In the genomic region with DNA sequence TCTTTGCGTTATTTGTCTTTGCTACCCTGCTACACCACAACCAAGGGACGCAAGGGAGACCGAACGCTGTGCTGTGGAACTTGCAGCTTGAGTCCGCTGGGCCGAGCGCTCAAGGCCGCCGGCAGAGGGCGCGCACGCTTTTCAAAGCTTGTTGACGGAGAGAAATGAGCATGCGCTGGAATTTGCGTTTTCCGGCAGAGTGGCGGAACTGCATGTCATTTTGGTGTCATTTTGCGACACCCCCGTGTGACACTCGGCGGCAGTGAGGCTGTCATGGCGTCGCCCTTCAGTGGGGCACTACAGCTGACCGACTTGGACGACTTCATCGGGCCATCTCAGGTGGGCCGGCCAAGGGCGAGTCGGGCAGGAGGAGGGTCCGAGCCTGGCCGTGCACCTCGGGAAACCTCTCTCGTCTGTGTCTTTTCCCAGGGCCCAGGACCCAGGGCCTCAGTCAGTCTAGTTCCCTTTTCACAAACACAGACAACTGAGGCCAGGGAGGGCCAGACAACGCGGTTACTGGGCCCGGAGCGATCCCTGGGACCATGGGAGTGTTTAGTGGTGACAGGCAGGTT, we compare ENCODE assay signal across 8 mouse cellular contexts. TPM values are rescaled to one million over a fixed set of nuclear protein-coding genes. Genes with fewer than 3 reads are reported as not detected.
DNase-seq lines count a peak whose midpoint lies in the region; ATAC-seq lines count a peak whose summit lies in the region.

A gene (plus strand): TSS at position 228 of the 572 bp plus-strand sequence.

- 0 out of 2 replicates have a peak, but pooled peaks cover 6% of the 10 kb centered on the region for H3K27me3 ChIP-seq in hindbrain, embryonic 15.5 days

- H3K27ac ChIP-seq in hindbrain, embryonic 15.5 days (replicated peaks) = peak within 1 kb of the TSS; percentile 60; the same call in 1 of the 2 replicates

- peak; percentile 86 for ATAC-seq in hindbrain, embryonic 15.5 days (ENCODE audit: low FRiP score, low read depth)

- peak within 1 kb of the TSS; percentile 85 for H3K4me2 ChIP-seq in hindbrain, embryonic 15.5 days

- under 1% methylated on average over 37 of the region's 37 CpGs for WGBS in hindbrain, embryonic 15.5 days

- no peaks in the 10 kb centered on the region for H3K9me3 ChIP-seq in hindbrain, embryonic 15.5 days

- peak; percentile 95 for DNase-seq in T-cell, adult 2 months (ENCODE audit: low spot score)
- DNase-seq in cerebellum, postnatal 36 days = peak; percentile 99
- peak; percentile 99 for DNase-seq in frontal cortex, postnatal 36 days (ENCODE audit: low spot score in 2 of 2)
- DNase-seq in left cerebral cortex, adult 11 months (ENCODE audit: low spot score) = peak; percentile 95
- peak; percentile 96 to 98 for DNase-seq in lung, postnatal 4 days
- DNase-seq in retina, postnatal 7 days (ENCODE audit: low read depth, low spot score) = peak; percentile 98
- DNase-seq in urinary bladder, adult 2 months (ENCODE audit: low spot score) = peak; percentile 96

- H3K36me3 ChIP-seq in hindbrain, embryonic 15.5 days = peaks cover 11% of the 10 kb centered on the region; the same call in 1 of the 2 replicates

- H3K4me3 ChIP-seq in hindbrain, embryonic 15.5 days = peak within 1 kb of the TSS; percentile 86

- H3K4me1 ChIP-seq in hindbrain, embryonic 15.5 days (replicated peaks) = peaks cover 10% of the 10 kb centered on the region

- H3K9ac ChIP-seq in hindbrain, embryonic 15.5 days = peak within 1 kb of the TSS; percentile 82

RNA-seq across cellular contexts. Expression of the gene that starts here (rescaled TPM):
- polyA plus RNA-seq in hindbrain, embryonic 15.5 days (2015; fragmentation: Nextera tagmentation; extraction: Ambion mirVana) = 29.5 and 30.7 TPM in 2 replicates
- polyA plus RNA-seq in urinary bladder, adult 2 months (2012; rRNA removed) = 24.8 and 26.1 TPM in 2 replicates

Comparison
In these comparisons a context has a peak if more than half of its experiments do, and no peak if none do; other contexts are left out.
1. Peak in every context shown above with its lines: DNase-seq, ATAC-seq, H3K4me3 ChIP-seq and H3K27ac ChIP-seq.